Mouse (Mus musculus): ENCODE results near the gene Iqsec1.

Gene Iqsec1

GRCm38 (mm10) chr6:90988648-90989317, at the start of gene Iqsec1:
Gene Iqsec1 (minus strand): TSS chr6:90988685.
- DNase-seq, result peak; percentile 81 to 82

- DNase-seq, result no peak
These were observed 39.8 kb upstream of the Iqsec1 start for GRCm38 (mm10) chr6:91028256-91028655.

- DNase-seq, result peak; percentile 11 to 38
These were observed 32.3 kb upstream of the Iqsec1 start for GRCm38 (mm10) chr6:91020810-91021209.

GRCm38 (mm10) chr6:91016600-91017230, 28.2 kb upstream of the Iqsec1 start:
- DNase-seq, result no peak

- DNase-seq, result no peak
These were observed 25.9 kb upstream of the Iqsec1 start for GRCm38 (mm10) chr6:91014198-91014958.

GRCm38 (mm10) chr6:91012458-91012857, 24.0 kb upstream of the Iqsec1 start:
- DNase-seq, result no peak

GRCm38 (mm10) chr6:91011568-91011967, 23.1 kb upstream of the Iqsec1 start:
- no peak for DNase-seq

- DNase-seq, result no peak
These were observed 19.9 kb upstream of the Iqsec1 start for GRCm38 (mm10) chr6:91008284-91008830.

- no peak for DNase-seq
These were observed 18.7 kb upstream of the Iqsec1 start for GRCm38 (mm10) chr6:91007207-91007606.

GRCm38 (mm10) chr6:91004157-91004556, 15.7 kb upstream of the Iqsec1 start:
- no peak for DNase-seq

GRCm38 (mm10) chr6:91003310-91003995, 15.0 kb upstream of the Iqsec1 start:
- no peak for DNase-seq

- no peak for DNase-seq
These were observed 13.1 kb upstream of the Iqsec1 start for GRCm38 (mm10) chr6:91001566-91001965.

- no peak for DNase-seq
These were observed 12.5 kb upstream of the Iqsec1 start for GRCm38 (mm10) chr6:91000819-91001525.

GRCm38 (mm10) chr6:90999176-90999575, 10.7 kb upstream of the Iqsec1 start:
- DNase-seq, result no peak

GRCm38 (mm10) chr6:90997025-90997424, 8.5 kb upstream of the Iqsec1 start:
- no peak for DNase-seq

GRCm38 (mm10) chr6:90996181-90996580, 7.7 kb upstream of the Iqsec1 start:
- no peak for DNase-seq

GRCm38 (mm10) chr6:90988299-90988625, 223 bp downstream of the Iqsec1 start:
- no peak for DNase-seq

- DNase-seq, result no peak
These were observed 755 bp downstream of the Iqsec1 start for GRCm38 (mm10) chr6:90987561-90988298.

GRCm38 (mm10) chr6:90984101-90984500, 4.4 kb downstream of the Iqsec1 start:
- no peak for DNase-seq

GRCm38 (mm10) chr6:90974279-90974678, 14.2 kb downstream of the Iqsec1 start:
- no peak for DNase-seq

- DNase-seq, result no peak
These were observed 19.1 kb downstream of the Iqsec1 start for GRCm38 (mm10) chr6:90969341-90969871.

All from kidney, adult 8-10 months (tissue).